Mouse (Mus musculus) monocyte, adult 2 months (primary cell): ENCODE measurements at regions not wholly inside any gene's neighbourhood (a gene's known extent, or its start where the extent isn't known, plus 50 kb on each side); places are given as distances from the start of the nearest gene placed in this dataset.
A peak's percentile ranks its signal among the peaks of the same experiment; 100 is the strongest.

ENCODE experiments used
- DNase-seq, 2 experiments: peaks; one replicate each; pipeline ENCODE4 v3.0.0; 2022; ENCODE audit warnings: low spot score in 2 of 2, low read depth in 1 of 2

GRCm38 (mm10) chr2:57185151-57185550 lies 52.3 kb upstream of the Gpd2 start:
- DNase-seq, result no peak

- peak in 1 of 2 experiments; percentile 3 for DNase-seq
Observed at GRCm38 (mm10) chr2:57183108-57183507, 54.3 kb upstream of the Gpd2 start.

- DNase-seq, result peak; percentile 80 to 91
Observed at GRCm38 (mm10) chr2:57181692-57182541, 55.5 kb upstream of the Gpd2 start.

DNA sequence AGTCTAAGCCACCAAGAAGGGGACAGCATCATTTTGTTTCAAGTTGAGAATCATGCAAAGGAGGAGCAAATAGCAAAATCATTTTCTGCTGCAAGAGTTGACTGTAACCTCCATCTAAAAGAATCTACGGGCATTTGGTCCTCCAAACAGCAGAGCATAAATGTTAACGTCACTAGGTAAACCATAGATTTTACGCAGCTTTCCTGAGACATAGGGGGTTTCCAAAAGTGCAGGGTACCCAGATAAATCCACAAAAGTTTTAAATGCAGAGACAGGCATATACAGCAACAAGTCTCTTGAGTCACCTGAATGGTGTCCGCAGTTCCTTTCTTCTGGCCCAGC lies 56.1 kb upstream of the Gpd2 start:
- no peak for DNase-seq

DNA sequence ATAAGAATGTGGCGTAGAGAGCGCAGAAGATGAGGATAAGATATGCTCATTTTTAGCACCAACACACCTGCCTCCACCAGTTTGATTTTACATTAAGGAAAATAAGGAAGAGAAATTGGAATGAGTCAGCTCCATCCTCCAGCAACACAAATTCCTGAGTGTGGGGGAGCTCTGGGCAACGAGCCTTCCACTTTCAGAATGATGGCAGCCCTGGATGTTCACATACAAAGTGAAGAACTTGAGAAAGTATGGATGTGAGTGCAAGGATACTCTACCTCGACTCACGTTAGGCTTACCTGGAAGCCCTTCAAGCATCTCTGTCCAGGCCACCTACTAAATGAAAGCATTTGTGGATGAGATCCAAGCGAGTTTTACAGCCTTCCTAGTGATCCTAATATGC lies 54.3 kb upstream of the Nr4a2 start:
- no peak for DNase-seq

DNA sequence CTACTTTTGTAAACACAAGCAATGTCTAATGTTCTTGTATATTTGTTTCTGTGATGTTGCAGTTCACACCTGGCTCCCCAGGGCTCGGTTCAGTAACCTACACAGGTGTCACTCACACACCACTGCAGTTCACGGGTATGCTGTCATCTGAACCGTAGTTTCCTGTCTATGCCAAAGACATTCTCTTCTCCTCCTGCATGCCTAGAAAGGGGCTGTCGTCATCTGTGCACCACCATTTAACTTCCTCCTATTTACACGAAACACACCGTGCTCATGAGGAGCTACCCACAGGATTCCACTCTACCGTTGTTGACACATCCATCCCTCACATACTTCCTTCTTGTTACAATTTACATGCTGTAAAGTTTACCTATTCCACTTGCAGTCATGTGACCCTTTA lies 52.7 kb upstream of the Nr4a2 start:
- no peak for DNase-seq

DNA sequence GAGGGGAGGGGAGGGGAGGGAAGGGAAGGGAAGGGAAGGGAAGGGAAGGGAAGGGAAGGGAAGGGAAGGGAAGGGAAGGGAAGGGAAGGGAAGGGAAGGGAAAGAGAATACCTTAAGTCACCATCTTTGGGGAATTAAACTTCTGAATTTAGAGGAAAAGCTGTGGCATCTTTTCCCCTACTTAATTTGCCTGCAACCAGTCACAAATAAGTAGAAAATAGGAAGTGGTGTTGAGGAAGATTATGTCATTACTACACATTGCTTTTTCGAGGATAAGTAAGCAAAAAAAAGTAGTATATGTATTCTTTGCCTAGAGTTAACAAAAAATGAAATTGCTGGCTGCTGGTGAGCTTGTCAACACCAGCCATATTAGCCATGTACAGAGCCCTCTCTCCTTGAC lies 51.4 kb upstream of the Nr4a2 start:
- no peak for DNase-seq
